Mouse (Mus musculus) kidney, embryonic 16.5 days (tissue): ENCODE measurements around the gene Gm20388. TPM values are rescaled to one million over a fixed set of nuclear protein-coding genes. Genes with fewer than 3 reads are reported as not detected.
"Not testable (repeated sequence)": the region's sequence is repeated elsewhere in the genome, so short reads cannot be mapped to it uniquely, and the experiment has no call there.

Source experiments
- ATAC-seq: fragments of 200-750 bp; cut with Nextera tagmentation; 2 replicates; pipeline ENCODE4 v1.8.0; 2017; ENCODE audit warnings: moderate TSS enrichment; ENCODE audit not compliant: low FRiP score, low TSS enrichment
- H3K27ac ChIP-seq: fragments of 300-500 bp; sonication (generic); 2 replicates; pipeline ENCODE4 v1.5.1; 2014; ENCODE audit warnings: low read length
- H3K27me3 ChIP-seq: fragments of 300-500 bp; sonication (generic); 2 replicates; pipeline ENCODE4 v1.6.1; 2014; ENCODE audit warnings: low read length, control low read depth, mixed read lengths; ENCODE audit not compliant: insufficient read depth
- H3K36me3 ChIP-seq: fragments of 300-500 bp; sonication (generic); 2 replicates; pipeline ENCODE4 v1.6.1; 2014; ENCODE audit warnings: low read length, control low read depth, mixed read lengths; ENCODE audit not compliant: insufficient read depth
- H3K4me1 ChIP-seq: fragments of 300-500 bp; sonication (generic); 2 replicates; pipeline ENCODE4 v1.6.1; 2014; ENCODE audit warnings: low read length, control low read depth, mixed read lengths; ENCODE audit not compliant: insufficient read depth
- H3K4me2 ChIP-seq: fragments of 300-500 bp; sonication (generic); replicated peaks from 2 replicates; pipeline ENCODE4 v1.6.1; 2014; ENCODE audit warnings: low read depth, low read length
- H3K4me3 ChIP-seq: fragments of 300-500 bp; sonication (generic); 2 replicates; pipeline ENCODE4 v1.5.1; 2014; ENCODE audit warnings: mild to moderate bottlenecking, low read length
- H3K9ac ChIP-seq: fragments of 300-500 bp; sonication (generic); replicated peaks from 2 replicates; pipeline ENCODE4 v1.6.1; 2014; ENCODE audit warnings: low read length
- H3K9me3 ChIP-seq: fragments of 300-500 bp; sonication (generic); 2 replicates; pipeline ENCODE4 v1.6.1; 2016; ENCODE audit warnings: low read length, control low read depth
- WGBS: fragments of 180-500 bp; shearing (Covaris S2); extraction: QIAGEN DNeasy Blood & Tissue Kit; methylation state at CpG from one replicate; pipeline ENCODE4 v1.1.7; 2014; 5-methylcytosine and 5-hydroxymethylcytosine counted together
- polyA plus RNA-seq: library from polyadenylated mRNA; unstranded; fragments of >200 nt; fragmentation: Nextera tagmentation; extraction: Ambion mirVana; gene quantifications from 2 replicates; pipeline ENCODE4 v1.2.1, GENCODE M21; 2015

Gm20388 gene
- polyA plus RNA-seq, 1 experiment from 2014 or later, result 7.7 TPM

- Histone ChIP-seq H3K36me3 (peaks cover 7% of the 10 kb centered on the region; the same call in 1 of the 2 replicates), H3K27me3 (no peaks in the 10 kb centered on the region), H3K4me1 (peaks cover 40% of the 10 kb centered on the region), H3K9me3 (no peaks in the 10 kb centered on the region), H3K27ac (peak overlapping the region; percentile 96), H3K4me3 (peak overlapping the region; percentile 86), H3K9ac (peak overlapping the region; percentile 91), H3K4me2 (peak overlapping the region; percentile 91)
- 2% methylated on average over 31 of the region's 31 CpGs for WGBS
- ATAC-seq, result peak; percentile 3; the same call in 1 of the 2 replicates
These were observed 1742.8 kb downstream of the Gm20388 start for GRCm38 (mm10) chr8:121653340-121654019.

- no peak for ATAC-seq
- H3K9ac ChIP-seq, result peak overlapping the region; percentile 91
- H3K36me3 ChIP-seq, result peaks cover 7% of the 10 kb centered on the region; the same call in 1 of the 2 replicates
- 79% methylated on average over 4 of the region's 4 CpGs for WGBS
- no peak overlapping the region for H3K27ac ChIP-seq
- no peaks in the 10 kb centered on the region for H3K27me3 ChIP-seq
- peaks cover 34% of the 10 kb centered on the region for H3K4me1 ChIP-seq
- H3K9me3 ChIP-seq, result no peaks in the 10 kb centered on the region
- H3K4me2 ChIP-seq, result peak overlapping the region; percentile 91
- peak overlapping the region; percentile 86 for H3K4me3 ChIP-seq
These were observed 1743.5 kb downstream of the Gm20388 start for GRCm38 (mm10) chr8:121654131-121654530.

- no peak overlapping the region for H3K9ac ChIP-seq
- no peaks in the 10 kb centered on the region for H3K9me3 ChIP-seq
- H3K27ac ChIP-seq, result no peak overlapping the region
- no peak overlapping the region for H3K4me3 ChIP-seq
- H3K4me2 ChIP-seq, result no peak overlapping the region
- H3K4me1 ChIP-seq, result peaks cover 26% of the 10 kb centered on the region
- no peaks in the 10 kb centered on the region for H3K27me3 ChIP-seq
- peaks cover 3% of the 10 kb centered on the region; the same call in 1 of the 2 replicates for H3K36me3 ChIP-seq
- no peak for ATAC-seq
- 88% methylated on average over 14 of the region's 14 CpGs for WGBS
These were observed 1744.4 kb downstream of the Gm20388 start for GRCm38 (mm10) chr8:121654966-121655494.

- no peak overlapping the region for H3K27ac ChIP-seq
- no peaks in the 10 kb centered on the region for H3K9me3 ChIP-seq
- H3K4me1 ChIP-seq, result peaks cover 19% of the 10 kb centered on the region
- H3K4me2 ChIP-seq, result no peak overlapping the region
- no peaks in the 10 kb centered on the region for H3K27me3 ChIP-seq
- ATAC-seq, result no peak
- H3K36me3 ChIP-seq, result no peaks in the 10 kb centered on the region
- H3K9ac ChIP-seq, result no peak overlapping the region
- no peak overlapping the region for H3K4me3 ChIP-seq
- WGBS, result 59% methylated on average over 15 of the region's 15 CpGs
These were observed 1750.0 kb downstream of the Gm20388 start for GRCm38 (mm10) chr8:121660602-121661001.

GRCm38 (mm10) chr8:121661631-121662357 lies 1751.2 kb downstream of the Gm20388 start:
- no peaks in the 10 kb centered on the region for H3K9me3 ChIP-seq
- H3K27ac ChIP-seq, result no peak overlapping the region
- 68% methylated on average over 18 of the region's 18 CpGs for WGBS
- no peak overlapping the region for H3K9ac ChIP-seq
- ATAC-seq, result no peak
- H3K36me3 ChIP-seq, result no peaks in the 10 kb centered on the region
- peaks cover 25% of the 10 kb centered on the region for H3K4me1 ChIP-seq
- no peak overlapping the region for H3K4me2 ChIP-seq
- H3K27me3 ChIP-seq, result no peaks in the 10 kb centered on the region
- no peak overlapping the region for H3K4me3 ChIP-seq

- Histone ChIP-seq H3K4me2 (no peak overlapping the region), H3K4me1 (peaks cover 25% of the 10 kb centered on the region), H3K36me3 (no peaks in the 10 kb centered on the region), H3K4me3 (no peak overlapping the region), H3K27me3 (no peaks in the 10 kb centered on the region), H3K9ac (no peak overlapping the region), H3K9me3 (no peaks in the 10 kb centered on the region), H3K27ac (no peak overlapping the region)
- WGBS, result 94% methylated on average over 12 of the region's 12 CpGs
- ATAC-seq, result no peak
These were observed 1752.5 kb downstream of the Gm20388 start for GRCm38 (mm10) chr8:121663101-121663500.

GRCm38 (mm10) chr8:121665329-121665728 lies 1754.7 kb downstream of the Gm20388 start:
- Histone ChIP-seq H3K27me3 (no peaks in the 10 kb centered on the region), H3K27ac (peak overlapping the region; percentile 76), H3K4me3 (peak overlapping the region; percentile 31), H3K9ac (peak overlapping the region; percentile 53), H3K36me3 (no peaks in the 10 kb centered on the region), H3K4me1 (peaks cover 30% of the 10 kb centered on the region), H3K4me2 (peak overlapping the region; percentile 48), H3K9me3 (no peaks in the 10 kb centered on the region)
- ATAC-seq, result peak; percentile 88
- 6% methylated on average over 16 of the region's 16 CpGs for WGBS

GRCm38 (mm10) chr8:121667936-121668500 lies 1757.4 kb downstream of the Gm20388 start:
- Histone ChIP-seq H3K27ac (0 out of 2 replicates have a peak overlapping the region, but pooled peaks have one; percentile 23), H3K4me1 (peaks cover 25% of the 10 kb centered on the region)
- H3K4me2 ChIP-seq, H3K4me3 ChIP-seq, H3K9me3 ChIP-seq, H3K36me3 ChIP-seq, H3K9ac ChIP-seq, ATAC-seq, H3K27me3 ChIP-seq: not testable (repeated sequence)
- WGBS, result 85% methylated on average over 9 of the region's 9 CpGs

- Histone ChIP-seq H3K9ac (peak overlapping the region; percentile 29; the same call in 1 of the 2 replicates), H3K4me1 (peaks cover 25% of the 10 kb centered on the region), H3K4me2 (no peak overlapping the region), H3K4me3 (no peak overlapping the region), H3K27ac (0 out of 2 replicates have a peak overlapping the region, but pooled peaks have one; percentile 23), H3K27me3 (no peaks in the 10 kb centered on the region), H3K36me3 (no peaks in the 10 kb centered on the region), H3K9me3 (no peaks in the 10 kb centered on the region)
- 60% methylated on average over 6 of the region's 6 CpGs for WGBS
- ATAC-seq, result no peak
These were observed 1757.9 kb downstream of the Gm20388 start for GRCm38 (mm10) chr8:121668553-121668952.
